Mouse (Mus musculus): ENCODE data around the gene Muc5ac. TPM values are rescaled to one million over a fixed set of nuclear protein-coding genes. Genes with fewer than 3 reads are reported as not detected.

The Muc5ac gene
- polyA plus RNA-seq, 1 experiment: 0.37 TPM

- 42% methylated on average over 4 of the region's 4 CpGs for WGBS
Measured at GRCm38 (mm10) chr7:141822582-141823261, 34.0 kb downstream of the Muc5ac start.

DNA sequence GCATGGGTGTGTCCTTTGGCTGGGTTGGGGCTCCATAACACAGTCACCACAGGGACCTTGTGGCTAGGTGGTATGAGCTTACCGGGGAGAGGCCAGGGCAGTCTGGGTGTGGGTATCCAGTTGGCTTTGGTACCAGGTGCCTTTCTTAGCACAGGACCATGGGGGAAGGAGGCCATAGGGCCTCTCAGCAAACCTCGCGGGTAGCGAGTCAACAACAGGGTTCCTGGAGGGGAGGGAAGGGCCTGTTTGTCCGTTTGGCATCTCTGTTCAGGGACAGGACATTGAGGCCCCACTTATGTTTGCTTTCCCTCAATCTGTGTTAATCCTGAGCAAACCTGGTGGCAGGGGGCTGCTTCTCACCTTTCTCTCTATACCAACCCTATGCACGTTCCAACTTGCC is 34.9 kb downstream of the Muc5ac start:
- no peak for TF ChIP-seq POLR2A (IDR thresholded peaks at IDR 0.05; ENCODE audit: borderline replicate concordance, extremely low read depth, low read depth, low read length)
- no peak for TF ChIP-seq CTCF (IDR thresholded peaks at IDR 0.05; ENCODE audit: insufficient read depth, low read length)
- WGBS: 77% methylated on average over 6 of the region's 6 CpGs

More at GRCm38 (mm10) chr7:141822582-141823261, 34.0 kb downstream of the Muc5ac start:
- Histone ChIP-seq H3K4me1 (ENCODE audit: control insufficient read depth, insufficient read depth, low read length) (no peaks in the 10 kb centered on the region), H3K4me3 (replicated peaks; ENCODE audit: extremely low read depth, low read depth, low read length) (no peak overlapping the region)
- no peak for TF ChIP-seq POLR2A (IDR thresholded peaks at IDR 0.05; ENCODE audit: borderline replicate concordance, extremely low read depth, low read depth, low read length)
- no peak for TF ChIP-seq CTCF (IDR thresholded peaks at IDR 0.05; ENCODE audit: insufficient read depth, low read length)
- DNase-seq: no peak

GRCm38 (mm10) chr7:141824398-141824797 is 35.6 kb downstream of the Muc5ac start:
- TF ChIP-seq POLR2A (IDR thresholded peaks at IDR 0.05; ENCODE audit: borderline replicate concordance, extremely low read depth, low read depth, low read length): no peak
- no peak for TF ChIP-seq CTCF (IDR thresholded peaks at IDR 0.05; ENCODE audit: insufficient read depth, low read length)
- Histone ChIP-seq H3K4me1 (ENCODE audit: control insufficient read depth, insufficient read depth, low read length) (no peaks in the 10 kb centered on the region), H3K4me3 (replicated peaks; ENCODE audit: extremely low read depth, low read depth, low read length) (no peak overlapping the region)
- WGBS: 76% methylated on average over 9 of the region's 9 CpGs
- no peak for DNase-seq

More for the DNA sequence above, 34.9 kb downstream of the Muc5ac start:
- DNase-seq: no peak
- H3K4me3 ChIP-seq (replicated peaks; ENCODE audit: extremely low read depth, low read depth, low read length): no peak overlapping the region
- no peaks in the 10 kb centered on the region for H3K4me1 ChIP-seq (ENCODE audit: control insufficient read depth, insufficient read depth, low read length)

GRCm38 (mm10) chr7:141835941-141836340 is 47.2 kb downstream of the Muc5ac start:
- H3K4me1 ChIP-seq (ENCODE audit: control insufficient read depth, insufficient read depth, low read length): peaks cover 2% of the 10 kb centered on the region; the same call in 1 of the 2 replicates
- 50% methylated on average over 7 of the region's 7 CpGs for WGBS
- TF ChIP-seq CTCF (IDR thresholded peaks at IDR 0.05; ENCODE audit: insufficient read depth, low read length) (no peak), POLR2A (IDR thresholded peaks at IDR 0.05; ENCODE audit: borderline replicate concordance, extremely low read depth, low read depth, low read length) (no peak)
- DNase-seq: no peak
- no peak overlapping the region for H3K4me3 ChIP-seq (replicated peaks; ENCODE audit: extremely low read depth, low read depth, low read length)

DNA sequence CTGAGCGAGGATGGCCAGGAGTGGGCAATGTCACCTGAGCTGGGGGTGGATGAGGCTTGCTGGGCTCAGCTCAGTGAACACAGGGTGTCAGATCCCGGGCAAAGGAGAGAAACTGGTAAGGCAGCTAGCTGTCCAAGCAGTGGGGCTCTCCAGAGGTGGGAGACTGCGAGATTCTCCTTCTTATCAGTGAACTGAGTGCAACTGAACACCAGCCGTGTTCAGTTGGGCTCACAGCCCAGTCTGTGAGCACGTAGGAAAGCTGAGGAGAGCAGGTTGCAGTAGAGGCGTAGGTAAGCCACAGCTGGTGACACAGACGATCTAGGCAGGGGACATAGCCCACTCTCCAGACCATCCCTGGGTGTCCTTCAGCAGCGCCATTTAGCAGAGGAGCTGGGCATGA is 47.7 kb downstream of the Muc5ac start:
- Histone ChIP-seq H3K4me3 (replicated peaks; ENCODE audit: extremely low read depth, low read depth, low read length) (no peak overlapping the region), H3K4me1 (ENCODE audit: control insufficient read depth, insufficient read depth, low read length) (peaks cover 2% of the 10 kb centered on the region; the same call in 1 of the 2 replicates)
- no peak for DNase-seq
- TF ChIP-seq POLR2A (IDR thresholded peaks at IDR 0.05; ENCODE audit: borderline replicate concordance, extremely low read depth, low read depth, low read length): no peak
- TF ChIP-seq CTCF (IDR thresholded peaks at IDR 0.05; ENCODE audit: insufficient read depth, low read length): no peak
- WGBS: 48% methylated on average over 8 of the region's 8 CpGs

- WGBS: 55% methylated on average over 5 of the region's 5 CpGs
- TF ChIP-seq POLR2A (IDR thresholded peaks at IDR 0.05; ENCODE audit: borderline replicate concordance, extremely low read depth, low read depth, low read length) (no peak), CTCF (IDR thresholded peaks at IDR 0.05; ENCODE audit: insufficient read depth, low read length) (no peak)
- Histone ChIP-seq H3K4me1 (ENCODE audit: control insufficient read depth, insufficient read depth, low read length) (peaks cover 2% of the 10 kb centered on the region; the same call in 1 of the 2 replicates), H3K4me3 (replicated peaks; ENCODE audit: extremely low read depth, low read depth, low read length) (no peak within 1 kb of the TSS)
- DNase-seq: no peak
Measured at GRCm38 (mm10) chr7:141838779-141839178, 50.0 kb downstream of the Muc5ac start, which contains the start of gene Muc5b. Gene Muc5b, plus strand, starts transcription at chr7:141839070.

DNA sequence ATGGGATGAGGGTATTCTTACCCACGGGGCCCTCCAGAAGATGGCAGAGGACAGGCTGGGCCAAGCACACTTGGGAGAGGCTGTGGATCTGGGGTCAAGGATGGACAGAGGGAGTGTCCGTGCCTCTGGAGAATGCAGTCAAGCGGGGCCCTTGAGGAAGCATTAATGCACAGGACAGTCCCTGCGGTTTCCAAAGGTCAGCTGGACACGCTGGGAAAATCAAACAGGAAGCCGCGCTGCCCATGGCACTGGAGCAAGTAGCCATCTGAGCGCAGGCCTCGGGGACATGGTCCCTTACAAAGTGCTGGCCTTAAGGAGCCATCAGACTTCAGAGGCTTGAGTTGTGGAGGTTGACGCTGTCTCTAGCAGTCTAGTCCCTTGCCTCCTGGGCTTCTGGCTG is 51.6 kb downstream of the Muc5ac start:
- no peak for DNase-seq
- 73% methylated on average over 10 of the region's 10 CpGs for WGBS
- peaks cover 2% of the 10 kb centered on the region; the same call in 1 of the 2 replicates for H3K4me1 ChIP-seq (ENCODE audit: control insufficient read depth, insufficient read depth, low read length)
- TF ChIP-seq CTCF (IDR thresholded peaks at IDR 0.05; ENCODE audit: insufficient read depth, low read length): no peak
- no peak for TF ChIP-seq POLR2A (IDR thresholded peaks at IDR 0.05; ENCODE audit: borderline replicate concordance, extremely low read depth, low read depth, low read length)
- H3K4me3 ChIP-seq (replicated peaks; ENCODE audit: extremely low read depth, low read depth, low read length): no peak overlapping the region

- 56% methylated on average over 4 of the region's 4 CpGs for WGBS
- Histone ChIP-seq H3K4me3 (replicated peaks; ENCODE audit: extremely low read depth, low read depth, low read length) (no peak overlapping the region), H3K4me1 (ENCODE audit: control insufficient read depth, insufficient read depth, low read length) (no peaks in the 10 kb centered on the region)
- no peak for TF ChIP-seq CTCF (IDR thresholded peaks at IDR 0.05; ENCODE audit: insufficient read depth, low read length)
- no peak for TF ChIP-seq POLR2A (IDR thresholded peaks at IDR 0.05; ENCODE audit: borderline replicate concordance, extremely low read depth, low read depth, low read length)
- DNase-seq: no peak
Measured at GRCm38 (mm10) chr7:141861046-141861445, 72.3 kb downstream of the Muc5ac start.

Other genes starting within 250 kb of the Muc5ac start
- 19.6 and 20.4 TPM in 2 replicates for gene Chid1, start 249.1 kb upstream of the Muc5ac start, polyA plus RNA-seq (2012; rRNA removed)
- 46.3 and 58.1 TPM in 2 replicates for gene Ap2a2, start 226.8 kb upstream of the Muc5ac start, polyA plus RNA-seq (2012; rRNA removed)
- 0.03 and 0.04 TPM in 2 replicates for gene Muc6, start 133.7 kb upstream of the Muc5ac start, polyA plus RNA-seq (2012; rRNA removed)
- gene Muc2, start 98.6 kb upstream of the Muc5ac start, polyA plus RNA-seq (2012; rRNA removed): 1.8 and 53.0 TPM in 2 replicates
- 15.6 and 25.6 TPM in 2 replicates for gene Muc5b, start 50.1 kb downstream of the Muc5ac start, polyA plus RNA-seq (2012; rRNA removed)
- 82.2 and 99.6 TPM in 2 replicates for gene Tollip, start 129.5 kb downstream of the Muc5ac start, polyA plus RNA-seq (2012; rRNA removed)
- gene Brsk2, start 160.8 kb downstream of the Muc5ac start, polyA plus RNA-seq (2012; rRNA removed): 0.31 and 0.41 TPM in 2 replicates

Data from lung, adult 2 months (tissue).